In genomic region chr5:30162339-30162738, GRCm38 (mm10) we compare ENCODE assay signal across 26 mouse cellular contexts. TPM values are rescaled to one million over a fixed set of nuclear protein-coding genes. Genes with fewer than 3 reads are reported as not detected.
"Had no signal": no experiment of that assay in that cellular context is flagged by ENCODE, and none has a peak within 500 bp of the region (broad histone marks: within the 10 kb centered on the region; RNA-seq: fewer than 3 reads in every experiment).

No protein-coding gene starts in this region.

- H3K4me2 ChIP-seq: lung, embryonic 15.5 days; midbrain, embryonic 11.5 days; midbrain, embryonic 13.5 days; midbrain, embryonic 15.5 days; neural tube, embryonic 12.5 days; stomach, embryonic 15.5 days had no signal

- H3K27ac ChIP-seq: lung, embryonic 15.5 days; macrophage; midbrain, embryonic 13.5 days; midbrain, embryonic 15.5 days; neural tube, embryonic 12.5 days; stomach, embryonic 15.5 days; stomach, postnatal 0 days had no signal

- ATAC-seq: liver, postnatal 0 days; lung, postnatal 0 days; midbrain, embryonic 13.5 days; midbrain, embryonic 15.5 days had no signal

- DNase-seq: liver, postnatal 0 days; lung, adult 2 months; lung, postnatal 14 days; lung, postnatal 36 days; right cerebral cortex, postnatal 14 days; thymus, adult 2 months; thymus, postnatal 14 days; thymus, postnatal 4 days had no signal

- H3K4me3 ChIP-seq: lung, embryonic 15.5 days; megakaryocyte, embryonic 14.5 days; midbrain, embryonic 13.5 days; midbrain, embryonic 15.5 days; neural tube, embryonic 12.5 days; stomach, embryonic 15.5 days had no signal

- H3K9ac ChIP-seq: liver, postnatal 0 days; lung, embryonic 15.5 days; midbrain, embryonic 13.5 days; midbrain, embryonic 15.5 days; neural tube, embryonic 12.5 days; stomach, embryonic 15.5 days had no signal

- H3K27me3 ChIP-seq: lung, embryonic 15.5 days; megakaryocyte, embryonic 14.5 days; midbrain, embryonic 13.5 days; midbrain, embryonic 15.5 days; neural tube, embryonic 12.5 days; stomach, embryonic 15.5 days had no signal

- H3K4me1 ChIP-seq: lung, embryonic 15.5 days; midbrain, embryonic 13.5 days; midbrain, embryonic 15.5 days; neural tube, embryonic 12.5 days; stomach, embryonic 15.5 days had no signal

- H3K9me3 ChIP-seq: lung, embryonic 15.5 days; megakaryocyte, embryonic 14.5 days; midbrain, embryonic 13.5 days; midbrain, embryonic 15.5 days; neural tube, embryonic 12.5 days; stomach, embryonic 15.5 days had no signal

- H3K36me3 ChIP-seq: neural tube, embryonic 12.5 days; stomach, embryonic 15.5 days had no signal

RNA-seq across cellular contexts. Expression of gene Adgrf3, which starts 43.2 kb away (rescaled TPM):
- total RNA-seq: midbrain, postnatal 0 days; monocyte, adult 5-6 weeks; neutrophil, adult 5-6 weeks had no signal
- polyA plus RNA-seq: liver, postnatal 0 days; macrophage; midbrain, embryonic 11.5 days; midbrain, embryonic 13.5 days; midbrain, embryonic 15.5 days; midbrain, postnatal 0 days; neural tube, embryonic 12.5 days; neural tube, embryonic 14.5 days; urinary bladder, adult 2 months had no signal

RNA-seq across cellular contexts. Expression of gene 3110082J24Rik, which starts 56.5 kb away (rescaled TPM):
- total RNA-seq: megakaryocyte progenitor cell, adult 5-6 weeks; monocyte, adult 5-6 weeks; neutrophil, adult 5-6 weeks had no signal
- polyA plus RNA-seq: liver, postnatal 0 days; lung, adult 2 months; lung, embryonic 15.5 days; lung, postnatal 0 days; macrophage; spleen, adult 2 months; stomach, embryonic 15.5 days; stomach, postnatal 0 days; testis, adult 2 months; thymus, adult 2 months; urinary bladder, adult 2 months had no signal

RNA-seq across cellular contexts. Expression of gene Garem2, which starts 57.4 kb away (rescaled TPM):
- total RNA-seq: megakaryocyte progenitor cell, adult 5-6 weeks; monocyte, adult 5-6 weeks; neutrophil, adult 5-6 weeks had no signal
- polyA plus RNA-seq: macrophage; spleen, adult 2 months had no signal
